Mouse (Mus musculus): ENCODE measurements around the gene Cfap58. TPM values are rescaled to one million over a fixed set of nuclear protein-coding genes. Genes with fewer than 3 reads are reported as not detected.

The Cfap58 gene
- polyA plus RNA-seq, 1 experiment, result not detected

GRCm38 (mm10) chr19:47946821-47947465, 9.5 kb downstream of the Cfap58 start:
- Histone ChIP-seq H3K36me3 (ENCODE audit: control insufficient read depth) (no peaks in the 10 kb centered on the region), H3K9me3 (ENCODE audit: control insufficient read depth, low read length) (no peaks in the 10 kb centered on the region), H3K4me3 (replicated peaks) (no peak overlapping the region), H3K4me1 (ENCODE audit: control insufficient read depth) (no peaks in the 10 kb centered on the region), H3K27me3 (ENCODE audit: control insufficient read depth) (peaks cover 2% of the 10 kb centered on the region; the same call in 1 of the 2 replicates)
- TF ChIP-seq GATA1 (IDR thresholded peaks at IDR 0.05; ENCODE audit: low read length) (no peak), TAL1 (IDR thresholded peaks at IDR 0.05; ENCODE audit: low read length) (no peak)

GRCm38 (mm10) chr19:47950946-47951345, 13.5 kb downstream of the Cfap58 start:
- Histone ChIP-seq H3K9me3 (ENCODE audit: control insufficient read depth, low read length) (no peaks in the 10 kb centered on the region), H3K27me3 (ENCODE audit: control insufficient read depth) (no peaks in the 10 kb centered on the region; the same call in 1 of the 2 replicates), H3K36me3 (ENCODE audit: control insufficient read depth) (no peaks in the 10 kb centered on the region), H3K4me3 (replicated peaks) (no peak overlapping the region), H3K4me1 (ENCODE audit: control insufficient read depth) (no peaks in the 10 kb centered on the region)
- TF ChIP-seq TAL1 (IDR thresholded peaks at IDR 0.05; ENCODE audit: low read length) (no peak), GATA1 (IDR thresholded peaks at IDR 0.05; ENCODE audit: low read length) (no peak)

- Histone ChIP-seq H3K9me3 (ENCODE audit: control insufficient read depth, low read length) (no peaks in the 10 kb centered on the region), H3K27me3 (ENCODE audit: control insufficient read depth) (no peaks in the 10 kb centered on the region), H3K4me1 (ENCODE audit: control insufficient read depth) (no peaks in the 10 kb centered on the region), H3K4me3 (replicated peaks) (no peak overlapping the region), H3K36me3 (ENCODE audit: control insufficient read depth) (no peaks in the 10 kb centered on the region)
- no peak for TF ChIP-seq TAL1 (IDR thresholded peaks at IDR 0.05; ENCODE audit: low read length)
- no peak for TF ChIP-seq GATA1 (IDR thresholded peaks at IDR 0.05; ENCODE audit: low read length)
Measured at GRCm38 (mm10) chr19:47953169-47953568, 15.7 kb downstream of the Cfap58 start.

GRCm38 (mm10) chr19:47958181-47958580, 20.7 kb downstream of the Cfap58 start:
- TF ChIP-seq TAL1 (IDR thresholded peaks at IDR 0.05; ENCODE audit: low read length) (no peak), GATA1 (IDR thresholded peaks at IDR 0.05; ENCODE audit: low read length) (no peak)
- Histone ChIP-seq H3K36me3 (ENCODE audit: control insufficient read depth) (no peaks in the 10 kb centered on the region), H3K4me3 (replicated peaks) (no peak overlapping the region), H3K9me3 (ENCODE audit: control insufficient read depth, low read length) (peaks cover 2% of the 10 kb centered on the region; the same call in 1 of the 2 replicates), H3K27me3 (ENCODE audit: control insufficient read depth) (no peaks in the 10 kb centered on the region), H3K4me1 (ENCODE audit: control insufficient read depth) (no peaks in the 10 kb centered on the region)

- no peaks in the 10 kb centered on the region for H3K36me3 ChIP-seq (ENCODE audit: control insufficient read depth)
- TF ChIP-seq GATA1 (IDR thresholded peaks at IDR 0.05; ENCODE audit: low read length) (no peak), TAL1 (IDR thresholded peaks at IDR 0.05; ENCODE audit: low read length) (no peak)
- H3K4me3 ChIP-seq (replicated peaks), result no peak overlapping the region
- H3K27me3 ChIP-seq (ENCODE audit: control insufficient read depth), result no peaks in the 10 kb centered on the region
- no peaks in the 10 kb centered on the region for H3K4me1 ChIP-seq (ENCODE audit: control insufficient read depth)
- H3K9me3 ChIP-seq (ENCODE audit: control insufficient read depth, low read length), result peaks cover 3% of the 10 kb centered on the region; the same call in 1 of the 2 replicates
Measured at GRCm38 (mm10) chr19:47968993-47969659, 31.7 kb downstream of the Cfap58 start.

GRCm38 (mm10) chr19:47971066-47971465, 33.6 kb downstream of the Cfap58 start:
- Histone ChIP-seq H3K36me3 (ENCODE audit: control insufficient read depth) (no peaks in the 10 kb centered on the region), H3K4me3 (replicated peaks) (no peak overlapping the region), H3K9me3 (ENCODE audit: control insufficient read depth, low read length) (peaks cover 2% of the 10 kb centered on the region; the same call in 1 of the 2 replicates), H3K4me1 (ENCODE audit: control insufficient read depth) (no peaks in the 10 kb centered on the region), H3K27me3 (ENCODE audit: control insufficient read depth) (no peaks in the 10 kb centered on the region)
- TF ChIP-seq GATA1 (IDR thresholded peaks at IDR 0.05; ENCODE audit: low read length) (no peak), TAL1 (IDR thresholded peaks at IDR 0.05; ENCODE audit: low read length) (no peak)

- Histone ChIP-seq H3K27me3 (ENCODE audit: control insufficient read depth) (no peaks in the 10 kb centered on the region), H3K36me3 (ENCODE audit: control insufficient read depth) (no peaks in the 10 kb centered on the region), H3K9me3 (ENCODE audit: control insufficient read depth, low read length) (no peaks in the 10 kb centered on the region), H3K4me3 (replicated peaks) (no peak overlapping the region), H3K4me1 (ENCODE audit: control insufficient read depth) (no peaks in the 10 kb centered on the region)
- TF ChIP-seq GATA1 (IDR thresholded peaks at IDR 0.05; ENCODE audit: low read length) (no peak), TAL1 (IDR thresholded peaks at IDR 0.05; ENCODE audit: low read length) (no peak)
Measured at GRCm38 (mm10) chr19:47978109-47978701, 40.7 kb downstream of the Cfap58 start.

- no peaks in the 10 kb centered on the region for H3K27me3 ChIP-seq (ENCODE audit: control insufficient read depth)
- no peak for TF ChIP-seq TAL1 (IDR thresholded peaks at IDR 0.05; ENCODE audit: low read length)
- TF ChIP-seq GATA1 (IDR thresholded peaks at IDR 0.05; ENCODE audit: low read length), result no peak
Measured at GRCm38 (mm10) chr19:47979446-47979845, 42.0 kb downstream of the Cfap58 start.

GRCm38 (mm10) chr19:47980241-47980640, 42.8 kb downstream of the Cfap58 start:
- no peak for TF ChIP-seq TAL1 (IDR thresholded peaks at IDR 0.05; ENCODE audit: low read length)
- TF ChIP-seq GATA1 (IDR thresholded peaks at IDR 0.05; ENCODE audit: low read length), result no peak

More at GRCm38 (mm10) chr19:47979446-47979845, 42.0 kb downstream of the Cfap58 start:
- Histone ChIP-seq H3K9me3 (ENCODE audit: control insufficient read depth, low read length) (no peaks in the 10 kb centered on the region), H3K4me1 (ENCODE audit: control insufficient read depth) (no peaks in the 10 kb centered on the region), H3K4me3 (replicated peaks) (no peak overlapping the region), H3K36me3 (ENCODE audit: control insufficient read depth) (no peaks in the 10 kb centered on the region)

More at GRCm38 (mm10) chr19:47980241-47980640, 42.8 kb downstream of the Cfap58 start:
- Histone ChIP-seq H3K4me1 (ENCODE audit: control insufficient read depth) (no peaks in the 10 kb centered on the region), H3K36me3 (ENCODE audit: control insufficient read depth) (no peaks in the 10 kb centered on the region), H3K27me3 (ENCODE audit: control insufficient read depth) (no peaks in the 10 kb centered on the region), H3K4me3 (replicated peaks) (no peak overlapping the region), H3K9me3 (ENCODE audit: control insufficient read depth, low read length) (no peaks in the 10 kb centered on the region)

Data from erythroblast, embryonic 14.5 days (primary cell).